20 mouse cellular contexts compared by ENCODE assay signal in genomic region chr8:123341040-123342015, GRCm38 (mm10). TPM values are rescaled to one million over a fixed set of nuclear protein-coding genes. Genes with fewer than 3 reads are reported as not detected.
DNase-seq lines count a peak whose midpoint lies in the region; ATAC-seq and TF ChIP-seq lines count a peak whose summit lies in the region.
"Had no signal": no experiment of that assay in that cellular context is flagged by ENCODE, and none has a peak within 500 bp of the region (broad histone marks: within the 10 kb centered on the region; RNA-seq: fewer than 3 reads in every experiment).

No protein-coding gene starts in this region.

- no peak for TF ChIP-seq CTCF in ES-Bruce4 (IDR thresholded peaks at IDR 0.05; ENCODE audit: low read depth, low read length)

- ATAC-seq in liver, embryonic 11.5 days (replicated peaks; ENCODE audit: low FRiP score): peak; percentile 68; the same call in 1 of the 2 replicates
- peak; percentile 70 for ATAC-seq in intestine, embryonic 16.5 days
- ATAC-seq in megakaryocyte-erythroid progenitor cell, adult 5-6 weeks (replicated peaks; ENCODE audit: low FRiP score, low TSS enrichment, poor library complexity, severe bottlenecking): peak; percentile 77
- ATAC-seq: forebrain, postnatal 0 days; Patski had no signal

- H3K4me2 ChIP-seq in liver, embryonic 11.5 days: no peak overlapping the region
- no peak overlapping the region for H3K4me2 ChIP-seq in intestine, embryonic 16.5 days (ENCODE audit: low read depth, low read length)
- H3K4me2 ChIP-seq: heart, embryonic 15.5 days; hindbrain, embryonic 15.5 days; limb, embryonic 13.5 days had no signal

- H3K4me1 ChIP-seq in liver, embryonic 11.5 days (replicated peaks; ENCODE audit: control insufficient read depth, insufficient read depth, low read length): peaks cover 15% of the 10 kb centered on the region; the same call in 1 of the 2 replicates
- H3K4me1 ChIP-seq in ES-Bruce4 (ENCODE audit: control insufficient read depth, insufficient read depth, low read length): peaks cover 6% of the 10 kb centered on the region
- peaks cover 3% of the 10 kb centered on the region; the same call in 1 of the 2 replicates for H3K4me1 ChIP-seq in intestine, embryonic 16.5 days (ENCODE audit: control insufficient read depth, insufficient read depth, low read length)
- H3K4me1 ChIP-seq in heart, embryonic 10.5 days: peaks cover 14% of the 10 kb centered on the region
- H3K4me1 ChIP-seq: limb, embryonic 13.5 days had no signal

- no peak overlapping the region for H3K9ac ChIP-seq in liver, embryonic 11.5 days (ENCODE audit: low read depth, low read length)
- peak overlapping the region; percentile 20 for H3K9ac ChIP-seq in ES-Bruce4 (ENCODE audit: low read depth, poor library complexity, severe bottlenecking)
- no peak overlapping the region for H3K9ac ChIP-seq in intestine, embryonic 16.5 days (ENCODE audit: low read depth, low read length)
- H3K9ac ChIP-seq: forebrain, postnatal 0 days; heart, embryonic 15.5 days; hindbrain, embryonic 15.5 days; limb, embryonic 13.5 days had no signal

- no peak overlapping the region for H3K27ac ChIP-seq in liver, embryonic 11.5 days (ENCODE audit: low read depth, low read length)
- peak overlapping the region; percentile 64 for H3K27ac ChIP-seq in ES-Bruce4 (ENCODE audit: insufficient read depth, low read length)
- 0 out of 2 replicates have a peak overlapping the region, but pooled peaks have one; percentile 49 for H3K27ac ChIP-seq in intestine, embryonic 16.5 days (ENCODE audit: low read length)
- H3K27ac ChIP-seq in heart, embryonic 10.5 days: no peak overlapping the region; the same call in 1 of the 2 replicates
- H3K27ac ChIP-seq: heart, embryonic 15.5 days; hindbrain, embryonic 15.5 days; limb, embryonic 13.5 days; macrophage had no signal

- no peaks in the 10 kb centered on the region for H3K9me3 ChIP-seq in liver, embryonic 11.5 days (ENCODE audit: control insufficient read depth, low read length)
- no peaks in the 10 kb centered on the region for H3K9me3 ChIP-seq in ES-Bruce4 (replicated peaks; ENCODE audit: control insufficient read depth, insufficient read depth, low read length, poor library complexity, severe bottlenecking)
- 0 out of 2 replicates have a peak, but pooled peaks cover 2% of the 10 kb centered on the region for H3K9me3 ChIP-seq in intestine, embryonic 16.5 days (ENCODE audit: control insufficient read depth, low read length)
- no peaks in the 10 kb centered on the region for H3K9me3 ChIP-seq in heart, embryonic 10.5 days
- H3K9me3 ChIP-seq: heart, embryonic 15.5 days; hindbrain, embryonic 15.5 days; limb, embryonic 13.5 days had no signal

- WGBS in liver, embryonic 11.5 days: 73% methylated on average over 27 of the region's 27 CpGs
- WGBS in intestine, embryonic 16.5 days: 71% methylated on average over 27 of the region's 27 CpGs
- 81% methylated on average over 27 of the region's 27 CpGs for WGBS in heart, embryonic 10.5 days

- no peak for DNase-seq in liver, embryonic 11.5 days (ENCODE audit: low spot score)
- no peak for DNase-seq in liver
- DNase-seq in thymus, postnatal 10 days (ENCODE audit: low spot score in 2 of 2): no peak
- DNase-seq in retina, postnatal 1 day: no peak
- DNase-seq in heart, embryonic 10.5 days (ENCODE audit: low spot score): no peak
- DNase-seq: adrenal gland, postnatal 14 days; cerebellum, postnatal 36 days; forebrain, postnatal 0 days; gastrocnemius, postnatal 14 days; kidney, postnatal 14 days; thymus, adult 18-20 months had no signal

- TF ChIP-seq POLR2A in ES-Bruce4 (IDR thresholded peaks at IDR 0.05; ENCODE audit: insufficient read depth, low read length): no peak

- no peak overlapping the region for H3K4me3 ChIP-seq in liver, embryonic 11.5 days (ENCODE audit: low read depth, low read length)
- peak overlapping the region; percentile 11 for H3K4me3 ChIP-seq in ES-Bruce4 (ENCODE audit: low read depth, low read length)
- no peak overlapping the region for H3K4me3 ChIP-seq in intestine, embryonic 16.5 days (ENCODE audit: low read length)
- H3K4me3 ChIP-seq in heart, embryonic 10.5 days: no peak overlapping the region
- H3K4me3 ChIP-seq: heart, embryonic 15.5 days; hindbrain, embryonic 15.5 days; limb, embryonic 13.5 days had no signal

- TF ChIP-seq EP300 in ES-Bruce4 (IDR thresholded peaks at IDR 0.05; ENCODE audit: insufficient read depth, low read depth, low read length): no peak

- no peaks in the 10 kb centered on the region for H3K36me3 ChIP-seq in liver, embryonic 11.5 days (ENCODE audit: control insufficient read depth, insufficient read depth, low read length)
- no peaks in the 10 kb centered on the region for H3K36me3 ChIP-seq in ES-Bruce4 (ENCODE audit: control insufficient read depth, insufficient read depth, low read length, poor library complexity, severe bottlenecking)
- no peaks in the 10 kb centered on the region for H3K36me3 ChIP-seq in intestine, embryonic 16.5 days (ENCODE audit: control insufficient read depth, insufficient read depth, low read length)
- no peaks in the 10 kb centered on the region for H3K36me3 ChIP-seq in heart, embryonic 10.5 days
- H3K36me3 ChIP-seq: heart, embryonic 15.5 days; limb, embryonic 13.5 days had no signal

- no peaks in the 10 kb centered on the region for H3K27me3 ChIP-seq in liver, embryonic 11.5 days (replicated peaks; ENCODE audit: control insufficient read depth, insufficient read depth, low read length)
- H3K27me3 ChIP-seq in ES-Bruce4 (ENCODE audit: control insufficient read depth, insufficient read depth, low read length, poor library complexity, severe bottlenecking): no peaks in the 10 kb centered on the region
- no peaks in the 10 kb centered on the region for H3K27me3 ChIP-seq in intestine, embryonic 16.5 days (replicated peaks; ENCODE audit: control insufficient read depth, insufficient read depth, low read length)
- no peaks in the 10 kb centered on the region for H3K27me3 ChIP-seq in heart, embryonic 10.5 days (ENCODE audit: insufficient read depth, poor library complexity, severe bottlenecking)
- H3K27me3 ChIP-seq: heart, embryonic 15.5 days; hindbrain, embryonic 15.5 days; limb, embryonic 13.5 days; Patski had no signal

RNA-seq across cellular contexts. Expression of gene Spire2, which starts 8.8 kb away (rescaled TPM):
- polyA plus RNA-seq in liver, embryonic 11.5 days (2014; fragmentation: Nextera tagmentation; extraction: Ambion mirVana): 6.5 and 6.7 TPM in 2 replicates
- 4.2 and 5.0 TPM in 2 replicates for polyA plus RNA-seq in ES-Bruce4 (2011; ENCODE audit: insufficient read depth, insufficient read length, low read depth, missing spikeins)
- polyA plus RNA-seq in intestine, embryonic 16.5 days (2015; fragmentation: Nextera tagmentation; extraction: Ambion mirVana): 0.89 and 2.0 TPM in 2 replicates
- total RNA-seq in megakaryocyte-erythroid progenitor cell, adult 5-6 weeks (2014; fragmentation: Nextera tagmentation): 4.3 and 5.9 TPM in 2 replicates
- 5.3 and 7.0 TPM in 2 replicates for total RNA-seq in megakaryocyte-erythroid progenitor cell, adult 5-6 weeks (2017)
- polyA plus RNA-seq in heart, embryonic 10.5 days (2016; fragmentation: Nextera tagmentation; extraction: Ambion mirVana): 4.4 TPM in 2 replicates
- total RNA-seq: monocyte, adult 5-6 weeks had no signal
- polyA plus RNA-seq: macrophage had no signal

RNA-seq across cellular contexts. Expression of gene Fanca, which starts 23.0 kb away (rescaled TPM):
- 39.7 and 46.8 TPM in 2 replicates for polyA plus RNA-seq in liver, embryonic 11.5 days (2014; fragmentation: Nextera tagmentation; extraction: Ambion mirVana)
- polyA plus RNA-seq in ES-Bruce4 (2011; ENCODE audit: insufficient read depth, insufficient read length, low read depth, missing spikeins): 56.4 and 58.9 TPM in 2 replicates
- 15.8 and 20.2 TPM in 2 replicates for polyA plus RNA-seq in intestine, embryonic 16.5 days (2015; fragmentation: Nextera tagmentation; extraction: Ambion mirVana)
- 88.7 and 92.5 TPM in 2 replicates for total RNA-seq in megakaryocyte-erythroid progenitor cell, adult 5-6 weeks (2014; fragmentation: Nextera tagmentation)
- total RNA-seq in megakaryocyte-erythroid progenitor cell, adult 5-6 weeks (2017): 48.6 and 64.9 TPM in 2 replicates
- 28.9 and 31.5 TPM in 2 replicates for polyA plus RNA-seq in heart, embryonic 10.5 days (2016; fragmentation: Nextera tagmentation; extraction: Ambion mirVana)

RNA-seq across cellular contexts. Expression of gene Tcf25, which starts 32.2 kb away (rescaled TPM):
- 136 and 147 TPM in 2 replicates for polyA plus RNA-seq in liver, embryonic 11.5 days (2014; fragmentation: Nextera tagmentation; extraction: Ambion mirVana)
- polyA plus RNA-seq in ES-Bruce4 (2011; ENCODE audit: insufficient read depth, insufficient read length, low read depth, missing spikeins): 239 TPM in 2 replicates
- 155 and 161 TPM in 2 replicates for polyA plus RNA-seq in intestine, embryonic 16.5 days (2015; fragmentation: Nextera tagmentation; extraction: Ambion mirVana)
- total RNA-seq in megakaryocyte-erythroid progenitor cell, adult 5-6 weeks (2014; fragmentation: Nextera tagmentation): 140 and 145 TPM in 2 replicates
- 104 and 227 TPM in 2 replicates for total RNA-seq in megakaryocyte-erythroid progenitor cell, adult 5-6 weeks (2017)
- polyA plus RNA-seq in heart, embryonic 10.5 days (2016; fragmentation: Nextera tagmentation; extraction: Ambion mirVana): 153 and 172 TPM in 2 replicates

Comparison
In these comparisons a context has a peak if more than half of its experiments do, and no peak if none do; other contexts are left out.
1. H3K27ac ChIP-seq: peak in ES-Bruce4 (single experiment) and intestine, embryonic 16.5 days (single experiment); none in liver, embryonic 11.5 days (single experiment) and heart, embryonic 10.5 days (single experiment).
2. Peak in every context shown above with its lines, with median percentiles within 50 percentile points of each other: ATAC-seq.